Mouse (Mus musculus) forebrain, embryonic 16.5 days (tissue): ENCODE measurements around the gene 1700025G04Rik. TPM values are rescaled to one million over a fixed set of nuclear protein-coding genes. Genes with fewer than 3 reads are reported as not detected.

Experiments used
- ATAC-seq: fragments of 200-750 bp; cut with Nextera tagmentation; 2 replicates; pipeline ENCODE4 v1.8.0; 2017; ENCODE audit warnings: mild to moderate bottlenecking, moderate library complexity
- H3K27ac ChIP-seq: fragments of 300-500 bp; sonication (generic); 2 replicates; pipeline ENCODE4 v1.5.1; 2014; ENCODE audit warnings: low read length, control low read depth
- H3K27me3 ChIP-seq: fragments of 300-500 bp; sonication (generic); replicated peaks from 2 replicates; pipeline ENCODE4 v1.6.1; 2014; ENCODE audit warnings: low read length; ENCODE audit not compliant: control insufficient read depth, insufficient read depth
- H3K36me3 ChIP-seq: fragments of 300-500 bp; sonication (generic); 2 replicates; pipeline ENCODE4 v1.6.1; 2014; ENCODE audit not compliant: control insufficient read depth, insufficient read depth
- H3K4me1 ChIP-seq: fragments of 300-500 bp; sonication (generic); replicated peaks from 2 replicates; pipeline ENCODE4 v1.6.1; 2014; ENCODE audit warnings: low read length; ENCODE audit not compliant: control insufficient read depth, insufficient read depth
- H3K4me2 ChIP-seq: fragments of 300-500 bp; sonication (generic); 2 replicates; pipeline ENCODE4 v1.6.1; 2014; ENCODE audit warnings: mild to moderate bottlenecking, low read length, control low read depth
- H3K4me3 ChIP-seq: fragments of 300-500 bp; sonication (generic); replicated peaks from 2 replicates; pipeline ENCODE4 v1.5.1; 2014; ENCODE audit warnings: mild to moderate bottlenecking, low read length, control low read depth
- H3K9ac ChIP-seq: fragments of 300-500 bp; sonication (generic); replicated peaks from 2 replicates; pipeline ENCODE4 v1.6.1; 2014; ENCODE audit warnings: low read depth, low read length, control low read depth
- H3K9me3 ChIP-seq: fragments of 300-500 bp; sonication (generic); 2 replicates; pipeline ENCODE4 v1.6.1; 2016; ENCODE audit warnings: low read length; ENCODE audit not compliant: control insufficient read depth
- WGBS: fragments of 180-500 bp; shearing (Covaris S2); extraction: QIAGEN DNeasy Blood & Tissue Kit; methylation state at CpG from one replicate; pipeline ENCODE4 v1.1.7; 2014; 5-methylcytosine and 5-hydroxymethylcytosine counted together
- polyA plus RNA-seq: library from polyadenylated mRNA; unstranded; fragments of >200 nt; fragmentation: Nextera tagmentation; extraction: Ambion mirVana; gene quantifications from 2 replicates; pipeline ENCODE4 v1.2.1, GENCODE M21; 2015

1700025G04Rik gene
- polyA plus RNA-seq, 1 experiment from 2014 or later, result 31.2 TPM

GRCm38 (mm10) chr1:152030546-152030945, 59.4 kb downstream of the 1700025G04Rik start:
- H3K4me3 ChIP-seq, result no peak overlapping the region
- 22% methylated on average over 6 of the region's 6 CpGs for WGBS
- H3K4me1 ChIP-seq, result peaks cover 3% of the 10 kb centered on the region; the same call in 1 of the 2 replicates
- H3K36me3 ChIP-seq, result no peaks in the 10 kb centered on the region
- H3K9me3 ChIP-seq, result 0 out of 2 replicates have a peak, but pooled peaks cover 3% of the 10 kb centered on the region
- H3K27ac ChIP-seq, result no peak overlapping the region
- no peak overlapping the region for H3K4me2 ChIP-seq
- H3K9ac ChIP-seq, result no peak overlapping the region
- H3K27me3 ChIP-seq, result no peaks in the 10 kb centered on the region
- ATAC-seq, result no peak

GRCm38 (mm10) chr1:152028718-152029117, 61.2 kb downstream of the 1700025G04Rik start:
- ATAC-seq, result no peak
- H3K27me3 ChIP-seq, result no peaks in the 10 kb centered on the region
- 86% methylated on average over 4 of the region's 4 CpGs for WGBS
- peaks cover 8% of the 10 kb centered on the region for H3K4me1 ChIP-seq
- no peak overlapping the region for H3K4me2 ChIP-seq
- H3K9me3 ChIP-seq, result 0 out of 2 replicates have a peak, but pooled peaks cover 3% of the 10 kb centered on the region
- H3K9ac ChIP-seq, result no peak overlapping the region
- no peaks in the 10 kb centered on the region for H3K36me3 ChIP-seq
- H3K27ac ChIP-seq, result no peak overlapping the region
- H3K4me3 ChIP-seq, result no peak overlapping the region

GRCm38 (mm10) chr1:152026762-152027161, 63.2 kb downstream of the 1700025G04Rik start:
- Histone ChIP-seq H3K4me3 (no peak overlapping the region), H3K9ac (no peak overlapping the region), H3K27me3 (no peaks in the 10 kb centered on the region), H3K4me2 (no peak overlapping the region), H3K9me3 (no peaks in the 10 kb centered on the region), H3K4me1 (peaks cover 8% of the 10 kb centered on the region), H3K27ac (0 out of 2 replicates have a peak overlapping the region, but pooled peaks have one; percentile 24), H3K36me3 (no peaks in the 10 kb centered on the region)
- peak; percentile 77 for ATAC-seq
- WGBS, result 86% methylated on average over 4 of the region's 4 CpGs

- peaks cover 5% of the 10 kb centered on the region for H3K4me1 ChIP-seq
- H3K36me3 ChIP-seq, result no peaks in the 10 kb centered on the region
- H3K4me3 ChIP-seq, result no peak overlapping the region
- no peak overlapping the region for H3K4me2 ChIP-seq
- no peak overlapping the region for H3K27ac ChIP-seq
- no peak for ATAC-seq
- H3K27me3 ChIP-seq, result no peaks in the 10 kb centered on the region
- H3K9me3 ChIP-seq, result no peaks in the 10 kb centered on the region
- no peak overlapping the region for H3K9ac ChIP-seq
- WGBS, result 88% methylated on average over 4 of the region's 4 CpGs
Observed at GRCm38 (mm10) chr1:152025308-152025707, 64.6 kb downstream of the 1700025G04Rik start.

- Histone ChIP-seq H3K9me3 (no peaks in the 10 kb centered on the region), H3K4me2 (no peak overlapping the region), H3K27ac (no peak overlapping the region), H3K36me3 (no peaks in the 10 kb centered on the region), H3K4me1 (peaks cover 5% of the 10 kb centered on the region), H3K27me3 (no peaks in the 10 kb centered on the region), H3K9ac (no peak overlapping the region), H3K4me3 (no peak overlapping the region)
- ATAC-seq, result no peak
- WGBS, result 70% methylated on average over 18 of the region's 18 CpGs
Observed at GRCm38 (mm10) chr1:152024019-152024787, 65.7 kb downstream of the 1700025G04Rik start.

- no peak for ATAC-seq
- Histone ChIP-seq H3K9me3 (no peaks in the 10 kb centered on the region), H3K4me3 (no peak overlapping the region), H3K9ac (no peak overlapping the region), H3K4me2 (no peak overlapping the region), H3K36me3 (no peaks in the 10 kb centered on the region), H3K27ac (no peak overlapping the region), H3K4me1 (peaks cover 5% of the 10 kb centered on the region), H3K27me3 (no peaks in the 10 kb centered on the region)
- 95% methylated on average over 6 of the region's 6 CpGs for WGBS
Observed at GRCm38 (mm10) chr1:152020812-152021211, 69.1 kb downstream of the 1700025G04Rik start.

- H3K4me1 ChIP-seq, result peaks cover 5% of the 10 kb centered on the region
- no peak overlapping the region for H3K9ac ChIP-seq
- no peaks in the 10 kb centered on the region for H3K36me3 ChIP-seq
- H3K4me3 ChIP-seq, result no peak overlapping the region
- no peak for ATAC-seq
- 84% methylated on average over 5 of the region's 5 CpGs for WGBS
- H3K27ac ChIP-seq, result no peak overlapping the region
- H3K4me2 ChIP-seq, result no peak overlapping the region
- no peaks in the 10 kb centered on the region for H3K9me3 ChIP-seq
- H3K27me3 ChIP-seq, result no peaks in the 10 kb centered on the region
Observed at GRCm38 (mm10) chr1:152020070-152020469, 69.9 kb downstream of the 1700025G04Rik start.

- H3K36me3 ChIP-seq, result no peaks in the 10 kb centered on the region
- no peaks in the 10 kb centered on the region for H3K9me3 ChIP-seq
- ATAC-seq, result peak; percentile 66
- no peak overlapping the region for H3K9ac ChIP-seq
- H3K4me1 ChIP-seq, result peaks cover under 1% of the 10 kb centered on the region; the same call in 1 of the 2 replicates
- H3K27ac ChIP-seq, result no peak overlapping the region
- WGBS, result 53% methylated on average over 5 of the region's 5 CpGs
- H3K4me2 ChIP-seq, result no peak overlapping the region
- H3K4me3 ChIP-seq, result no peak overlapping the region
- no peaks in the 10 kb centered on the region for H3K27me3 ChIP-seq
Observed at GRCm38 (mm10) chr1:152019196-152019595, 70.7 kb downstream of the 1700025G04Rik start.

- Histone ChIP-seq H3K27ac (no peak overlapping the region), H3K9ac (no peak overlapping the region), H3K4me3 (no peak overlapping the region), H3K4me2 (no peak overlapping the region), H3K4me1 (no peaks in the 10 kb centered on the region), H3K36me3 (no peaks in the 10 kb centered on the region), H3K9me3 (no peaks in the 10 kb centered on the region), H3K27me3 (no peaks in the 10 kb centered on the region)
- ATAC-seq, result no peak
- 59% methylated on average over 3 of the region's 3 CpGs for WGBS
Observed at GRCm38 (mm10) chr1:152018322-152018721, 71.6 kb downstream of the 1700025G04Rik start.
